Mouse (Mus musculus) regulatory T cell (primary cell): Measurements from ENCODE around the gene Bfsp2.
"Not testable (repeated sequence)": the region's sequence is repeated elsewhere in the genome, so short reads cannot be mapped to it uniquely, and the experiment has no call there.

ENCODE experiments used
- in situ Hi-C: fragments of 300-600 bp; cut with MboI, MseI; formaldehyde crosslinking; loops from one replicate; pipeline ENCODE4 v1.15.1; 2025; ENCODE audit warnings: high pct_unique_total_duplicates

The Bfsp2 gene

DNA sequence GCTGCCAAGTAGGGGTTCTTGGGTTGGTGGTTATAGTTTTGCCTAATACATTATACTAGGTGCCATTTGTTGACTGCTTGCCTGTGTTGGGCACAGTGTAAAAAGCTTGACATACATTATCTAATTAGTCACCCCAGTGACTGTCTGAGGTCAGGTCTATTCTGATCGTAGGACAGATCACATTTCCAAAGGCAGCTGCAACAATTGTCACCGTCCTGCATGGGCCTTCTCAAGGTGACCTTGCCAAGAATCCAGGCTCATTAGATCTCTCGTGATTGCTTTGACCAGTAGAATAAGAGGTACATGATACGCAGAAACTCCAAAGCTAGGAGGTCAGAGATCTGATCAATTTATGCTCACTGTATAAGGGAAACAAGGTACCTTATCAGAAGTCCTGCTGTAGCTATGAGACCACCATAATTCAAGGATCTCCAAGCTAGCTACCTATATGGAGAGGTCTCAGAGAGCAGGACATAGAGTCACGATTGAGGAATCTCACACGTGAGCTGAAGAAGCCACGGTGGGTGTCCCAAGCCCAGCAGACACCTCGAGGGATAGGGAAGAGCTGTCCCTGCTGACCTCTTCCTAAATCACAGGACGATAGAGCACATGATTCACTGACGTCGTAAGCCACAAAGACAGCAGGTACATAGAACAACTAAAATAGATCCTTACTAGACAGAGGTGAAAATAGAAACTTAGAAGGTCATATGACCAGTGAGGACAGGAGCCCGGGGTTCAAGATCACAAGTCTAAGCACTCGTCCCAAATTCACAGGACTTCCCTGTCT is 49.6 kb downstream of the Bfsp2 start:
- in situ Hi-C loops = no loop called here

DNA sequence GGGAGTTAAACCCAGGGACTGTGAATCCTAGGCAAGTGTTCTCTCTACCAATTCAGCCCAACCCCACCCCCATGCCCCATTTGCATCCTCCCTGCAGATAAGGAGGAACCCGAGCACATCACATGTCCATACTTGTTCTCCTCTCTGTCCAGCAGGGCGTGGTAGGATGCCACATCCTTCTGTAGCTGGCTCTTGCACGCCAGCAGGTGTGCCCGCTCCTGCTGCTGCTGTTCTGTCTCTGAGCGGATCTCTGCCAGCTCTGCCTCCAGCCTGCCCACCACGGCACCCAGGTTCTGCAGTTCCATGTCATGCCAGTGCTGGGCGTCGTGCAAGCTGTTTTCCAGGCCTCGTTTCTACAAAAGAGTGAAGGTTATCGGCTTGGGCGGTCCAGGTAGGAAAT is 53.8 kb downstream of the Bfsp2 start:
- in situ Hi-C loops = no loop called here

DNA sequence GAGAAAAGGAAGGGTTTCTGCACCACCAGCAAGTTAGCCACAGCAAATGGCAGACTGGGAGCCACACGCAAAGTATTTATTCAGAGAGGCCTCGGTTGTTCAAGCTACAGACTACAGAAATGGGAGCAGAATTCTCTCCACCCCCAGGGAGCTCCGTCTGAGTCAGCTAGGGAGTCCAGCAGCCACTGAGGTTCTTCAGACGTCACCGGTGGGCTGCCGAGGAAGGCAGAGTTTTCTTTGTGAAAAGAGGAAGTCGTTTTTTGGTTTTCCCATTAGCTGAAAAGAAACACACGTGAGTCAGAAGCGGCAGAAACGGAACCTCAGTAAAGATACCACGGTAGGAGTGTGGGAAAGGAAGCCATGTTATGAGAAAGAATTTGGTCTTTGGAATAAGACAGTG is 55.4 kb downstream of the Bfsp2 start:
- in situ Hi-C loops = no loop called here

DNA sequence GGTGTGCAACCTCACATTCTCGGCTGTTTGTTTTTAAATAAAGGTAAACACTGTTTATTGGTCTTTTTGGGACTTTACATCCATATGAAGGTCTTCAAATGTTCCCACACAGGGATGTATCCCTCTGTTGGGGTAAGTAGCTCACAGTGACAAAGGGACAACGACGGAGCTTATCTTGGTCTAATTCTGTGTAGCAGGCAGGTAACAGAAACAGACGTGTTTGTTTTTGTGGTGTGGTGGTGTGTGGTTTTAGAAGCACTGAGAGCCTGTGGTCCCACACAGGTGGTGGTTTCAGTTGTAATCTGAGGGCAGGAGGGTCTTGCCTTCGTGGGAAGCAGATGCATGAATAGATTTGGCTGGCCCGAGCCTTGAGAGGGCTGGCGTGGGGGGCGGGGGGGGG is 56.3 kb downstream of the Bfsp2 start:
- in situ Hi-C loops = no loop called here

DNA sequence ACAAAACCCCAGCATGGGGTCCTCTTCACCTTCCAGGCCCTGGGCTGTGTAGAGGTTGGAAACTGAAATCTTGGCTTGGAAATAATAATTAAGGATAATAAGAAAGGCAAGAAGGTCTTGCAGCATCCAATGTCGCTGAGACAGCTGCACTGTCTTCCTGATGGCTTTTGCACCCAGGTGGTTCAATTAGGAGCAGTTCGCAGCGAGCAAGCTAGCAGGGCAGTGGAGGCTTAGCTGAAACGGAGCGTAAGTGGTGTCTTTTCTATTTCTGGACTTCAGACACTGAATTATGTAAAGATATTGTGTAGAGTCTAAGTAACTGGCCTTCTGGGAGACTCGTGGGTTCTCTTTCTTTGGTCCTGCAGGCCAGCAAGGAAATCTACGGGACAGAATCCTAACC is 56.8 kb downstream of the Bfsp2 start:
- in situ Hi-C loops = no loop called here

DNA sequence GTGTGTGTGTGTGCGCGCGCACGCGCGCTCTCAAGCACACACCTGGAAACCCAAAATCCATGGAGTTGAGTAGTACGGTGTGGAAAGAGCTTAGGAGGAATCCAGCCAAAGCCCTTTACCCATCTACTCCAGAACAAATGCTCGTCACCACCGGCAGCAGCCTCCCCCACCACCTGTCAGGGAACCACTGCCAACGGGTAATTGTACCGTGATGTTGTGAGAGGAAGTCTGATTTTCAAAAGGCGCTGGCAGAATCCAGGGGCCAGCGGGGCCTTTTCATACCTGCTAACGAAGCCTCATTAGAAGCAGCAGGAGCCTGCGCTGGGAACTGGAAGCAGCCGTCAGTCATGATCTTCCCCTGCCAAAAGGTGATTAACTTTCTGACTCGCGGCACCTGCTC is 57.4 kb downstream of the Bfsp2 start:
- in situ Hi-C loops = no loop called here

DNA sequence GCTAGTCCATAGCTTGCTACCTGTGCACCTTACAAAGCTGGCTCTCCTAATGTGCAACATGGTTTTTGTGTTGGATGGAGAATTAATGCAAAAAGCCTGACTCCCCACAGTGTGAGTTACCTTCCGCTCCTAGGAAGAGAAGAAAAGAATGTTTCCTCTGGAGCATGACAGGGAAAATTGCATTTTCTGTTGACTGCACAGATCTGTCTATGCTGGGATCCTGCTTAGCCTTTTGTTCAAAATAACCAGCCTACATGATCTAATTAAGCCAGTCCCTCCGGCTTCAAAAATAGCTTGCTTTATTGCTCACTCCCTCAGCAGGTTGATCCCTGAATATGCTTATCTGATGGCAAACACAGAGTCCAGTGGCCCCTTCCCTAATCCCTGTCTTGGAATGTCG is 59.4 kb downstream of the Bfsp2 start:
- in situ Hi-C loops = no loop called here

DNA sequence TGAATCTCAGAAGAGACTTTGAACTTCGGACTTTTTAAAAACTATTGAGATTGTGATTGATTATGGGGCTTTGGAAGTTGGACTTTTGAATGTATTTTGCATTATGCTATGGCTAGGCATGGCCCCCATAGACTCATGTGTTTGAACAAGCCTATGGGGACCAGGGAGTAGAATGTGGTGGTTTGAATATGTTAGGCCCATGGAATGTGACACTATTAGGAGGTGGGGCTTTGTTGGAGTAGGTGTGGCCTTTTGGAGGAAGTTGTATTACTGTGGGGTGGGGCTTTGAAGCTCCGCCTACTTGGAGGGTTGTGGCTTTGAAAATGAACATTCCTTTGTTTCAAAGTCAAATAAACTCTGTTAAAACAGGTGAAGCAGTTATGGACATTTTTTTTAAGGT is 61.4 kb downstream of the Bfsp2 start:
- in situ Hi-C loops = no loop called here

DNA sequence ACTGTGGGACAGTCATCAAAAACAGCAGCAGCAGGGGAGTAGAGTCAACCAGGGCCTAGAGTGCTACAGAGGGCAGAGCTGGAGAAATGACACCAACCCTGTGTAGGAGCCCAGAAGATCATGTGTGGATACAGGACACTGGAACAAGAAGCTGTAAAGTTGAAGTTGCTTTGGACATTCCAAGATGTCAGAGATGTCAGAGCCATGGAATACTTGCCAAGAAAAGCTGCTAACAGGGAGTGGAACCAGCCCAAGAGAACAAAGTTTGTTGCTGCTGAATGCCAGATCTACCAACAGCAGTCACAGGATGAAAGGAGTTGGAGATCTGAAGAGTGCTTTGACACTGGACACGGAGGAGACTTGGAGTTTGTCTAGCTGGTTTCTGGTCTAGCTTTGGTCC is 62.0 kb downstream of the Bfsp2 start:
- in situ Hi-C loops = not testable (repeated sequence)

DNA sequence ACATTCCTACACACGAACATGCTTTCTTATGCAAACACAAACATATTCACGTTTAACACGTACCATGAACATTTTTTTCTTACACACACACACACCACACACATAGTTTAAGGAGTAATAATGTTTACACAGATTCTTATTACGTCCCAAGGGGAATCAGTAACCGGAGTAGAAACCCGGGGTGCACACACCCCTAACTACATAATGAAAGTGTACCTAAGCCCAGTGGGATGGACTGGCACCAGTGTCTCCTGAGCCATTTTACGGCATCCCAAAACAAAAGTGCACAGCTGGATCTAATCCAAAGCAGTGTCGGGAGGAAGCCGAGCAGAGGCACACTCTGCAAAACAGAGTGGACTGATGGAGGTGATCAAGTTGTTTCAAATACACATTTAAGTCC is 66.8 kb downstream of the Bfsp2 start:
- in situ Hi-C loops = no loop called here

DNA sequence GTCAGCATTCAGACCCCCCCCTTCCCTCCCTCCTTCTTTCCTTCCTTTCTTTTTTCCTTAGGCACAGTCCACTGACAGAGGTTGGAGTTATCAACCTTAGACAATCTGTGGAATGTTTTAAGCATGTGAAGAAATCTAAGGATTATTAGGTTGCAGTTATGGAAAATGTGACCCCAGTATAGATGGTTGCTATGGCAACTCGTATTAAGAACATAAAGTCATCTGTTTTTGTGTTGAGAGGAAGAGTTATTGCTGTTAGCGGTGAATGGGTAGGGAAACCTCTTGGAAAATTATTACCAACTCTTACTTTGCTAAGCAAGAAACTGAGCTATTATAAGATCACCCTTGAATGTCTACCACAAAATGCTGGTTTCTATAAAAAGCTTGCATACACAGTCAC is 71.1 kb downstream of the Bfsp2 start:
- in situ Hi-C loops = no loop called here

DNA sequence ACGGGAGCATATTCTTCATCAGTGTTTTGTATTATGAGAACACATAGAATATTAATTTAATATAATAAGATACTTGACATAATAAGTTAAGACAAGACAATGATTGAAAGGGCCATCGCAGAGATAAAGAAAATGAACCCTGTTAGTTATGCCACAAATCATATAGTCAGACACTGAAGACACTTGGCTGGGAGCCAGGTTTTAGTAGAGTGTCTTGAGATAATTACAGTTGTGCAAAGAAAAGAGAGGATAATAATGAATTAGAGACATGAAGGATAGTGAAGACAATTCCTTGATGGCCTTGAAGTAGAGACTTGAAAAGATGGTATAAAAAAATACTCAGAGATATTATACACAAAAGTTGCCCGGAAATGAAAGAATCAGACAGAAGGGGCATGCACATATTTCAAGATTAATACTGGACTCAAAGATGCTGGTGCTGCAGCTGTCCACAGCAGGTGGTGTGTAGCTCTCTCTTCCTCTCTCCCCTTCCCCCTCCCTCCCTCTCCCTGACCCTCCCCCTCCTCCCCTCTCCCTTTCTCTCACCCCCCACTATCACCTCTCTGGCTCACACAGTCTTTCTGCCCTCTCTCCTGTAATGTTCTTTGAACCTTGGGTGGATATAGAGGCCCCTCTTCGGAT is 72.0 kb downstream of the Bfsp2 start:
- in situ Hi-C loops = no loop called here

DNA sequence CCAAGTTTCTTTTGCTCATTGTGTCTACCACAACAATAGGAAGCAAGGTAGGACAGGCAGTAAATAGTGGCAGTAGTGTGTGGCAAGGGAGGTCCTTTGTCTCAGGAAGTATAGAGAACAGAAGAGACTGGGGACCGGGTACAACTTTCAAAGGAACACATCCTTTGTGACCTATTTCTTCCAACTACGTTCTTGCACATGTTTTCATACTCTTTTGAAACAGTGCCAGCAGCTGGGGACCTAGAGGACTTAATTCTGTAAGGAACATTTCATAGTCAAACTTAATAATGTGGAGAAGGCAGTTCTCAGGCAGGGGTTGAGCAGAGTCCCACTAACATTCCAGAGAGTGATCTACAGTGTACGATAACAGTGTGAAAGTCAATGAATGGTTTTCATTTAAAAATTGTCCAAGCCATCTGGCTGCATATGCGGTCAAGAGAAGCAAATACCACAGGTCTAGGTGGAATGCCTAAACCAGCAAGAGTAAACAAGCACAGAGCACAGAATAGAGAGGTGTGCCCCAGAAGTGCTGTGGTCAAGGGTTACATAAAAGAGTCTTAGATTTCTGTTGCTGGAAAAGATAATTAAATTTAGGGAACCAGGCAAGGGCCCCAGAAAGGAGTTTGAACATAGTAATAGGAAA is 76.8 kb downstream of the Bfsp2 start:
- in situ Hi-C loops = no loop called here

DNA sequence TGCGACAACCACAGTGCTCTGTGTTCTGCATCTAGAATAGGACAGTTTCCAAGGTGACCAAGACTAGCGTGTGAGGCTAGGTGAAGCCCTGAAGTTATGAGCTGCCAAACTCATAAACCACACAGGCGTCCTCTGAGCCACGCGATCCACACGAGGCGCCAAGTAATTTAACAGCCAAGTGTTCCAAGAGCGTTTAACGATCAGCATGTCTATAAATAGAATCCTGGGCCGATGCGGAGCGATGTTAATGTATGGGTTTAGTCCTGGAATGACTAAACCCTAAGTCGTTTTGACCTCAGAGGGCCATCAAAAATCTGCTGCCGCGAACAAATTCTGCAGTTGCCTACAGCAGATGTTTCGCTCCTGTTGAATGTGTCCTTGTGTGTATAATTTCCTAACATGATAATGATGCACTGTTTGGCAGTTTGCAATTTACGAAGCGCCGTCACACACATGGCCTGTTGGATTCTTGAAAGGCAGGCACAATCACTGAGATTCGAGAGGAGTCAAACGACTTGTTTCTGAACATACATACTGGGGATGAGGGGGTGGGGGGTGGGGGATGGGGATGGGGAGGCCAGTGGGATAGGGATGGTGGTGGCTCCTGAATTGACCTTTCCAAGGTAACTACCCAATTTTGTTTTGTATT is 81.6 kb downstream of the Bfsp2 start:
- in situ Hi-C loops = no loop called here

DNA sequence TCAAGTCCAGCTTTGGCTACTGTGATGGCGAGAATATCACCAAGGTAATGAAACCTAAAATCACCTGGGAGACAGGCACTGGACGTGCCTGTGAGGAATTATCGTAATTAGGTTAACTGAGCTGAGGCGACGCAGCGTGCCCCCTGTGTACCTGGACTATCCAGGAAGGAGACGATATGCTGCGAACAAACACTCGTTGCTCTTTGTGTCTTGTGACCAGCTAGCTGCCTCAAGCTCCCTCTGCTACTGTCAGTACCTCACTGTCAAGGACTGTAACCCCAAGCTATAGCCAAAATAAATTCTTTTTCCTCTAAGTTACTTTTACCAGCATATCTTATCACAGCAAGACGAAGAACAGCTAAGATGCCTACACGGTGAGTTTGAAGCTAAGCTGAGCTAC is 87.0 kb downstream of the Bfsp2 start:
- in situ Hi-C loops = no loop called here

DNA sequence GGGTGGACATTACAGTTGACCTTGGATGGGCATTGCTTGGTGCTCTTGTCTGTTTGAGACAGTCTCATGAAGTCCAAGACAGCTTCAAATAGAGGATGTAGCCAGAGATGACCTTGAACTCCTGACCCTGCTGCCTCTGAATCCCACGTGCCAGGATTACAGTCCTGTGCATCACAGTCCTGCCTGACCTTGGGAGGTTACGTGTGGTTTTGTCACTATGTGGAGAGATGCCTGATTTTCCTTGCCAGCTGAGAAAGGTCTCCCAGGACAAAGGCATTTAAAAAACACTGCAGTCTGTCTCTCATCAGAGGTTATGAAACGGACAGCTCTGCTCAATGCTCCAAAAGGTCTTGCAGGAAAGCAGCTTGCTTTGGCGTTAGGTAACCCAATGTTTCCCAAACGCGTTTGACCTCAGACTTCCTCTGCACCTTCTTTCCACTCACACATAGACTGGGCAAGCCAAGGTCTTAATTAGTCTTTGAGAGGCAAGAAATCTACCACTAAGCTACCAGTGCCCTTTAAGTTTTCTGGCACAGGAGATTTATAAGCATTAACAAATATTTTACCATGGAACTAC is 88.3 kb downstream of the Bfsp2 start:
- in situ Hi-C loops = no loop called here

DNA sequence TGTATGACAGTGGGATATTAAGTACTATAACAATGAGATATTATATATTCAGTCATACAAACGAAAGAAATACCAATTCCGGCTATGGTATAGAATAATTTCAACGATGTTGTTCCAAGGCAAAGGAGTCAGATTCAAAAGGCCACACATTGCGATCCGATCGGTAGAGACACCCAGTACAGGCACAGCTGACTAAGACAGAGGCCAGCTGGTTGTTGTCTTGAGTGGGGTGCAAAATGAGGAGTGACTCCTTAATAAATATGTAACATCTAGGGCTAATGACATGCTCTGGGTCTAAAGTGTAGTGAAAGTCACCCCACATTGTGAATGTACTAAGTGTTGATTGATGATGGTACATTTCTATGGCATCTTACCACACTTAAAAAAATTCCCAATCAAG is 91.0 kb downstream of the Bfsp2 start:
- in situ Hi-C loops = no loop called here

DNA sequence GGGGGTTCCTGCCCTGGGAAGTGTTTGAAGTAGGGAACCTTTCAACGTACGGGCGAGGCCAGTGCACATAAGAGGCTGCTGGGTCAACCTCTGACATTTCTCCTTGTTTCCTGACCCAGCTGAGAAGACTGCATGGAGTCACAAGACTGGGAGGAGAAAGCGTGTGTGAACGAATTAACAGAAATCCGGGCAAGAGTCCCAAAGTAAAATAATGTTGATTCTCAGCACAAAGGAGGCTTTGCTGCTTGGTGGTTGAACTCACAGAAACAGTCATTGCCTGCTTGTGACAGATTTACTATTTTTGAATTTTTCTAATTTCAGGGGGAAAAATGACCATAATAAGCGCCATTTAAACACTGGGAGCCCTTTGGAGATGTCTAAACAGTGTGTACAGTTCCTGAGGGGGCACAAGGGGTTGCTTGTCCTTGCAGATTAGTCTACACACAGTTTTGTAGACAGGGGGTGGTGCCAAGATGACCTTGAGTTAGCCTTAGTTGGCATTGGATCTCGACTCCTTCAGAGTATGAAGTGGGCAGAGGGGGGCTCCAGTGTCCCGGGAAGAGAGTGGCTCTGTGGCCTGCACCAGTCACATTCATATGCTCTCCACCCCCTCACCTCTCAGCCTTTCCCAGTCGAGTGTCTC is 93.1 kb downstream of the Bfsp2 start:
- in situ Hi-C loops = no loop called here

DNA sequence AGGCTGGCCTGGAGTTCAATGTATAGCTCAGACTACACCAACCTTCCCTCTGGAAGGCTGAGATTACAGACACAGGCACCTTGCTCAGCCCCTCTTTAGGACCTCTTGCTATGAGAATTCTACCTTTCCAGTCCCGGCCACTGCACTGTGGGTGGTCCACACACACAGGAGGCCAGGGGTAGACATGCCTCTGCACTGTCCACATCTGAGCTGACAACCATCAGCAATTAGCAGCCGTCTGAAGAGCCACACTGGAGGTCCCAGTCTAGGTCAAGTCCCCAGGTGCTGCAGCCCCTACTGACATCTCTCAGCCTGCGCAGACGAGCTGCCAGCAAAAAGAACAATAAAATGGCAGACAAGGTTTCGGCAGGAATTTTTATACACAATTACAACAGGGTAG is 93.6 kb downstream of the Bfsp2 start:
- in situ Hi-C loops = no loop called here

DNA sequence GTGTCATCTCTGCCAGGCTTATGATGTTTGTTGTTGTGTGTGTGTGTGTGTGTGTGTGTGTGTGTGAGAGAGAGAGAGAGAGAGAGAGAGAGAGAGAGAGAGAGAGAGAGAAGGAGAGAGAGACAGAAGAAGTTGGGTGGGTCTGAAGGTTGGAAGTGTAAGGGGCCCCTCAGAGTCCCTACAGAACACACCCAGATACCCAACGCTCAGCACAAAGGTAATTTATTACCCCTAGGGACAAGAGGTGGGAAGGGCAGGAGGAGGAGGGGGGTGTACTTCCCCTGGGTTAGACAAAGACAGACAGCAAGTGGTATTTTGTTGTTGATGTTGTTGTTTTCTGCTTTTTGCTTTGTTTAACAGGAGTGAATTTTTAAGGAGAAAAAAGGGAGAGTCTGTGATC is 94.6 kb downstream of the Bfsp2 start:
- in situ Hi-C loops = no loop called here

DNA sequence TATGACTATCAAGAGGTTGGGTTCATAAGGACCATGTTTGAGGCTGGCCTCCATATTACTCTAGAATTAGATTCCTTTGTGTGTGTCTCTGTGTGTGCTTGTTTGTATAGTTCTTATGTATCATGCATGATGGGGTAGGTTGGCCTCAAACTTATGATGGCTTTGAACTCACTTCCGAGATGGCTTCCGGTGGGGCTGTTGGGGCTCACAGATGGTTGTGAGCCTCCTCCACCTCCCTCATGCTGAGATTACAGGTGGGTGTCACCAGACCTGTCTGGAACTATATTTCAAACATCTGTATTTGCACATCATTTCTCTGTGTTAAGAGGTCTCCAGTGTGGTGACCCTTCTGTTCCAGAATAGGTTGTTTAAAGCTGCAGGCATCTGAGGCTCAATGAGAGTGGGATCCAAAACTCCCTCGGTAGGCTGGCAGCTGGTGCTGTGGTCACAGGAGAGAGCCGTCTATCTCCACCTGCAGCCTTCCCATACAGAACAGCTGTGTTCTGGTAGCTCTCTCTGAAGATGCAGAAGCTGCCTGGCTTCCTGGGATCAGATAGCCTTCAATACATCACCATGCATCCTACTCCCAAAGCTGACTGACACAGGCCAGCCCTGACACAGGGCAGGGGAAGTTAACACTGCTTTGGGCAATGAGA is 96.0 kb downstream of the Bfsp2 start:
- in situ Hi-C loops = no loop called here
